Mouse (Mus musculus): ENCODE results near the gene Pex6. TPM values are rescaled to one million over a fixed set of nuclear protein-coding genes. Genes with fewer than 3 reads are reported as not detected.

Gene Pex6
- polyA plus RNA-seq, 1 experiment from 2014 or later: 25.7 TPM

DNA sequence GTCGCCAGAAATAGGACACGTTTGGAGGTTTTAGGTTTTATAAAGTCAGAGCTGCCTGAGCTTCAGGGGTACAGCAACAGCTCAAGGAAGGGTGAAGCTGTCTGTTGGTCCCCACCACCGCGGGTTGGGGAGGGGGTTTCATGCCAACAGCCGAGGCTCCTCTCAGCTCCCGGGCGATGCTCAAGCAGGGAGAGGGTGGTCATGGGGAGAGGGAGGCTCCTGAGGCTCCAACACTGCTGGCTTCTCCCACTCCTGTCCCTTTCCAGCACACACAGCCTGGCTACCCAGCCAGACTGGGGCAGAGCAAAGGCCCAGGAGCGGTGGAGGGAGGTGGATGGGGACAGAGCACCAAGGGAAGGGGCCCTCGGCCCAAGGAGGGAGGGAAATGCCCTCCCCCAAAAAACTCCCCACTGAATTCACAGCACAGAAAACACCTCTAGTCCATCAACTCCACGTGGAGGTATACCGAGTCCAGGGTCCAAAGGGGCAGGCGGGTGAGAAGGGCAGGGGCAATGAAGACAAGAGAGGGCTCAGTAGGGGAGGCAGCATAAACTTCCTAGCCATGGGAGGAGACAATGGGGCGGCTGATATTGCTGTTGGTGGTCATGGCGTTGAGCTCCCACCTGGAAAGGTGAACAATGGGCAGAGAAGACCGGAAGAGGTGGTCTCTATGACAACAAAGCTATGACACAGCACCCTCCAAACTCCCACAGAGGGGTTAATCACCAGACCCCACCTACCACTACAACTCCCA is 36.6 kb upstream of the Pex6 start:
- Histone ChIP-seq H3K4me2 (peak overlapping the region; percentile 93), H3K9ac (peak overlapping the region; percentile 82), H3K4me1 (ENCODE audit: insufficient read depth) (peaks cover 18% of the 10 kb centered on the region), H3K36me3 (ENCODE audit: insufficient read depth) (peaks cover 56% of the 10 kb centered on the region), H3K27me3 (ENCODE audit: insufficient read depth, low read length) (no peaks in the 10 kb centered on the region), H3K27ac (ENCODE audit: low read depth) (peak overlapping the region; percentile 82), H3K9me3 (ENCODE audit: low read depth, low read length) (no peaks in the 10 kb centered on the region), H3K4me3 (ENCODE audit: low read depth, low read length) (peak overlapping the region; percentile 78)
- DNase-seq: no peak
- WGBS: 18% methylated on average over 15 of the region's 15 CpGs
- ATAC-seq (ENCODE audit: insufficient read depth): peak; percentile 44
- no peak for TF ChIP-seq CTCF (IDR thresholded peaks at IDR 0.05; ENCODE audit: low read depth)

DNA sequence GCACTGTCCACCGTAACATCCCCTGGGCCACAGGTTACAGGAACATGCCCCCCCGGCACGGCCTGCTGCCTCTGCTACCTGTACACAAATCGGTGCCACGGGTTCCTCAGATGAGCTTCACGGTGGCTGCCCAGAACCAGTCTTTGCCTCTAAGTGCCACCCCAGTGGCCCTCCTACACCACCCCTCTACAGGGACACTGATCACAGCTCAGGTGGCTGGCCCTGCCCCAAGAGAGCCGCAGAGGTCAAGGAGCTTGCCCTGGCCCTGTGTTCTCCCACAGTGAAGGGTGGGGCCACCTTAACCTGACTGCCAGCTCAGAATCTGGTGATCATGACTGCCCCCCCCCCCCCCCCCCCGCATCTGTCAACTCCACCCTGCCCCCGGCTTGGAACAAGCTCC is 32.8 kb upstream of the Pex6 start, which contains the start of gene Mea1:
Mea1 (plus strand) TSS at position 378 of the 400 bp plus-strand sequence.
- peaks cover 23% of the 10 kb centered on the region for H3K4me1 ChIP-seq (ENCODE audit: insufficient read depth)
- peak within 1 kb of the TSS; percentile 66 for H3K9ac ChIP-seq
- peaks cover 48% of the 10 kb centered on the region for H3K36me3 ChIP-seq (ENCODE audit: insufficient read depth)
- peak within 1 kb of the TSS; percentile 69 for H3K4me3 ChIP-seq (ENCODE audit: low read depth, low read length)
- 80% methylated on average over 8 of the region's 9 CpGs for WGBS
- no peaks in the 10 kb centered on the region for H3K27me3 ChIP-seq (ENCODE audit: insufficient read depth, low read length)
- ATAC-seq (ENCODE audit: insufficient read depth): no peak
- peak within 1 kb of the TSS; percentile 85 for H3K27ac ChIP-seq (ENCODE audit: low read depth)
- no peak for TF ChIP-seq CTCF (IDR thresholded peaks at IDR 0.05; ENCODE audit: low read depth)
- peak within 1 kb of the TSS; percentile 88 for H3K4me2 ChIP-seq
- no peaks in the 10 kb centered on the region for H3K9me3 ChIP-seq (ENCODE audit: low read depth, low read length)
- no peak for DNase-seq

DNA sequence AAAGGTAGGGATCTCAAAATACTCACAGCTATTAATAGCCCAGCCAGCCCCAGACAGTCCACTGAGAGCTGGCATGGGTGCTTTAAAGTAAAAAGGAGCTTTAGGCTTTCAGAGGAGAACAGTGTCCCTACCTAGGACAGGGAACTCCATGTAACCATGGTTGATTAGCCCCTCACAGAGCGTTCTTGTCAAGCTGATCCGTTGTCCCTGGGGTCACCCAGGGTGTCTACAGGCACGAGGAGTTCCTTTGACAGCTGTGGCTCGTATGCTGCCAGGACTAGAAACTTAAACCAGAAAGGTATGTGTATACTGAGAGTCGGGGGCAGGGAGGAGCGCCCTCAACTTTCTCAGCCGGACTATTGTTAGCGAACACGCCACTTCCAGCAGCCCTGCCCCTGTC is 32.4 kb upstream of the Pex6 start:
- Histone ChIP-seq H3K4me2 (peak overlapping the region; percentile 88), H3K27me3 (ENCODE audit: insufficient read depth, low read length) (no peaks in the 10 kb centered on the region), H3K9ac (peak overlapping the region; percentile 66), H3K9me3 (ENCODE audit: low read depth, low read length) (no peaks in the 10 kb centered on the region), H3K4me3 (ENCODE audit: low read depth, low read length) (peak overlapping the region; percentile 69), H3K4me1 (ENCODE audit: insufficient read depth) (peaks cover 20% of the 10 kb centered on the region), H3K27ac (ENCODE audit: low read depth) (peak overlapping the region; percentile 85), H3K36me3 (ENCODE audit: insufficient read depth) (peaks cover 52% of the 10 kb centered on the region)
- WGBS: 28% methylated on average over 9 of the region's 9 CpGs
- ATAC-seq (ENCODE audit: insufficient read depth) (no peak), DNase-seq (no peak)
- no peak for TF ChIP-seq CTCF (IDR thresholded peaks at IDR 0.05; ENCODE audit: low read depth)

DNA sequence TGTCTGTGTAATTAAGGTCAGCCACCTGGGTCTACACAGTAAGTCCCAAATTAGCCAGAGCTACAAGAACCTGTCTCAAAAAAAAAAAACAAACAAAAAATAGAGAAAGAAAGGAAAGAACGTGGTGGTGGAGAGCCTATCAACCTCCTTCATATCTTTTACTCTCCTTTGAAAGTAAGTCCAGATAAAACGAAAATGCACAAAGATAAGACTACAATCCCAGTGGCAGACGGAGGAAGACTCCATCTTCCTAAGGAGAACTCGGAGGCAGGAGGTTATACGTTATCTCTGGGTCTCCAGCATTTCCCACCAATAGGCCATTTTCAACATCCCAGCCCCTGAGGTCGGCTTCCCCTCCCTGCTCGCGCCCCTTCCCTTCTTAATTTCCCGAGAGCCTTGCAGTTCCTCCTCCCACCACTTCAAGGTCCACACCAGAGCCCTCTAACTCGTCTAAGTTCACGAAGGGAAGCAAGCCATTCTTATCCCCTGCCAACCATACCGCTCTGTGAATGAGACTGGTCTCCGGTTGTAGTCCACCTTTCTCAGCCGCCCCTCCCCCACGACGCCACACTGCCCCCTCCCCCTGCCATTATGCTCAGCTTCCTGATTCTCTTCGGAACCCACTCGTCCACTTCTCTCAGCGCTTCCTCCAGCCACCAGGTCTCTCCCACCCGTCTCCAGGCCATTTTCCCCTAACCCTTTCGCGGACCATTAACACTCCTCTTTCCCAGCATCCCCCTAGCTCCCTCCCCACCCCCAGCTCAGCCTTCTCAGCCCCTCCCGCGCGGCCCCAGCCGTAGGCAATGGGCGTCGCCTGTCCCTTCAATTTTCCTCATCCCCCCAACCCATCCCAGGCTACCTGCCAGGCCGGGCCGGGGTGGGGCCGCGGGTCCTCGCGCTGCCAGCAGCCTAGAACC is 31.2 kb upstream of the Pex6 start:
- peak; percentile 52 for ATAC-seq (ENCODE audit: insufficient read depth)

DNA sequence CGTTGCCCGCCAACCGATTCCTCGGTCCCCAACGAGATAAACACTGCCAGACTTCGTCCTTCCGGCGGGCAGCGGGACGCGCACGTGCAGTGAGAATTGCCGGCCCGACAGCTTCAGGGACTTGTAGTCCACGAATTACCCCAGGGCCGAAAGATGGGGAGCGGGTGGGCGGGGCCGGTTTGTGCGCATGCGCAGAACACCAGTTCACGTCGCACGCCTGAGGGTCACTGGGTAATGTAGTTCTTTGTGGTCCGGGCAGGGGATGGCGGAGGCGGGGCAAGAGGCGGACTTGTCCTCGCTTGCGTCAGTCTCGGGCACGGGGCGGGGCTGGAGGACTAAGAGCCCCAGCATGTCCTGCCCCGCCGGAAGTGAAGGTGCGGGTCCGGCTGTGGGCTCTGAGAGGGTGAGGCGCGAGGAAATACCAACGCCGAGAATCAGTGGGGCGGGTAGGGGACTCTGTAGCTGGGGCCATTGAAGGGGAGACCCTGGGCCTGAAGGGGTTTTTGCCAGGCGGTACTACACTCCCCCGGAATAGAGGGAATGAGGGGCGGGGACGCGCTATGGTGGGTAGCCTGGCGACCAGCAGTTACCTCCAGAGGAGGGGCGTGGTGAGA is 30.4 kb upstream of the Pex6 start, which contains the start of gene Klhdc3:
Klhdc3 (minus strand) TSS at position 155 of the 614 bp plus-strand sequence.
- peak within 1 kb of the TSS; percentile 85 for H3K27ac ChIP-seq (ENCODE audit: low read depth)
- peak; percentile 98 for ATAC-seq (ENCODE audit: insufficient read depth)
- peak within 1 kb of the TSS; percentile 69 for H3K4me3 ChIP-seq (ENCODE audit: low read depth, low read length)
- H3K9me3 ChIP-seq (ENCODE audit: low read depth, low read length): no peaks in the 10 kb centered on the region
- peaks cover 59% of the 10 kb centered on the region for H3K36me3 ChIP-seq (ENCODE audit: insufficient read depth)
- H3K27me3 ChIP-seq (ENCODE audit: insufficient read depth, low read length): no peaks in the 10 kb centered on the region
- H3K9ac ChIP-seq: peak within 1 kb of the TSS; percentile 66
- H3K4me1 ChIP-seq (ENCODE audit: insufficient read depth): peaks cover 14% of the 10 kb centered on the region
- WGBS: under 1% methylated on average over 49 of the region's 49 CpGs
- DNase-seq: peak; percentile 99
- TF ChIP-seq CTCF (IDR thresholded peaks at IDR 0.05; ENCODE audit: low read depth): peak; percentile 16; the same call in 1 of the 2 replicates
- peak within 1 kb of the TSS; percentile 88 for H3K4me2 ChIP-seq

More for the DNA sequence above, 31.2 kb upstream of the Pex6 start:
- DNase-seq: peak; percentile 64
- H3K4me3 ChIP-seq (ENCODE audit: low read depth, low read length): peak overlapping the region; percentile 69
- H3K27me3 ChIP-seq (ENCODE audit: insufficient read depth, low read length): no peaks in the 10 kb centered on the region
- peak; percentile 51 for TF ChIP-seq CTCF (IDR thresholded peaks at IDR 0.05; ENCODE audit: low read depth)
- peak overlapping the region; percentile 88 for H3K4me2 ChIP-seq
- peaks cover 15% of the 10 kb centered on the region for H3K4me1 ChIP-seq (ENCODE audit: insufficient read depth)
- peak overlapping the region; percentile 66 for H3K9ac ChIP-seq
- 2% methylated on average over 34 of the region's 34 CpGs for WGBS
- peaks cover 59% of the 10 kb centered on the region for H3K36me3 ChIP-seq (ENCODE audit: insufficient read depth)
- H3K27ac ChIP-seq (ENCODE audit: low read depth): peak overlapping the region; percentile 85
- H3K9me3 ChIP-seq (ENCODE audit: low read depth, low read length): no peaks in the 10 kb centered on the region

DNA sequence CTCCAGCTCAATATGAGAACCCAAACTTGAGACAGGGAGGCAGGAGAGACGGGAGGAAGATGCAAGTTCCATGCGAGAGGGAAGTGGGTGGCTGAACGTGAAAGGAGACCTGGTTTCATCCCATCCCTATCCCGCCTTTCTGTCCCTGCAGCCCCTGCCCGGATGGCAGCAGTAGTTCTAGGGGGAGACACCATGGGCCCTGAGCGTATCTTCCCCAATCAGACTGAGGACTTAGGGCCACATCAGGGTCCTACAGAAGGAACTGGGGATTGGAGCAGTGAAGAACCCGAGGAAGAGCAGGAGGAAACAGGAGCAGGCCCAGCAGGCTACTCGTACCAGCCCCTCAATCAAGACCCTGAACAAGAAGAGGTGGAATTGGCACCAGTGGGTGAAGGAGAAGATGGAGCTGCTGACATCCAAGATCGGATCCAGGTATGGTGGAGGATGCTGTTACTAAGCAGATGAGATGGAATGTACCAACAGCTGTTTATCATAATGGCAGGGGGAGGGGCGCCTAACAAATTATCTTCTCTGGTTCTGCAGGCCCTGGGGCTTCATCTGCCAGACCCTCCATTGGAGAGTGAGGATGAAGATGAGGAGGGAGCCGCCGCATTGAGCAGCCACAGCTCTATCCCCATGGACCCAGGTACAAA is 29.7 kb upstream of the Pex6 start:
- WGBS: 21% methylated on average over 12 of the region's 12 CpGs
- no peak for TF ChIP-seq CTCF (IDR thresholded peaks at IDR 0.05; ENCODE audit: low read depth)
- ATAC-seq (ENCODE audit: insufficient read depth): peak; percentile 0; the same call in 1 of the 2 replicates

More for the DNA sequence above, 29.7 kb upstream of the Pex6 start:
- Histone ChIP-seq H3K36me3 (ENCODE audit: insufficient read depth) (peaks cover 59% of the 10 kb centered on the region), H3K4me2 (peak overlapping the region; percentile 88), H3K9ac (peak overlapping the region; percentile 64), H3K4me1 (ENCODE audit: insufficient read depth) (peaks cover 14% of the 10 kb centered on the region), H3K9me3 (ENCODE audit: low read depth, low read length) (no peaks in the 10 kb centered on the region), H3K27me3 (ENCODE audit: insufficient read depth, low read length) (no peaks in the 10 kb centered on the region), H3K27ac (ENCODE audit: low read depth) (peak overlapping the region; percentile 46; the same call in 1 of the 2 replicates), H3K4me3 (ENCODE audit: low read depth, low read length) (peak overlapping the region; percentile 69)
- DNase-seq: no peak
